Mouse (Mus musculus): ENCODE results near the gene Ttc7. TPM values are rescaled to one million over a fixed set of nuclear protein-coding genes. Genes with fewer than 3 reads are reported as not detected.

The Ttc7 gene
- total and polyA plus RNA-seq, 3 experiments = 22.8 to 42.4 TPM; not detected in 1

- Histone ChIP-seq H3K4me1 (ENCODE audit: control insufficient read depth in 1 of 2, insufficient read depth in 2 of 2, low read length in 2 of 2) (no peaks in the 10 kb centered on the region), H3K9ac (ENCODE audit: control insufficient read depth, low read depth, low read length, poor library complexity, severe bottlenecking) (no peak overlapping the region), H3K27me3 (ENCODE audit: control insufficient read depth in 1 of 2, insufficient read depth in 2 of 2, low read length in 2 of 2) (no peaks in the 10 kb centered on the region), H3K36me3 (ENCODE audit: control insufficient read depth in 1 of 2, insufficient read depth in 2 of 2, low read length in 2 of 2) (peaks cover 0 to 2% of the 10 kb centered on the region in 2 experiments; a peak in 2 of 4 replicates), H3K9me3 (replicated peaks; ENCODE audit: insufficient read depth, low read length) (no peaks in the 10 kb centered on the region), H3K27ac (ENCODE audit: control insufficient read depth, low read depth, low read length) (no peak overlapping the region), H3K79me2 (ENCODE audit: control insufficient read depth, insufficient read depth, low read length, poor library complexity) (no peaks in the 10 kb centered on the region), H3K4me3 (ENCODE audit: control insufficient read depth in 1 of 2, insufficient read depth in 1 of 2, low read depth in 2 of 2, low read length in 2 of 2) (no peak overlapping the region)
- TF ChIP-seq CHD2 (IDR thresholded peaks at IDR 0.05; ENCODE audit: low read length) = no peak
- TF ChIP-seq MAFK (IDR thresholded peaks at IDR 0.05; ENCODE audit: borderline replicate concordance, low read depth, low read length) = no peak
- no peak for TF ChIP-seq POLR2AphosphoS2 (IDR thresholded peaks at IDR 0.05; ENCODE audit: low read length)
- TF ChIP-seq POLR2A (IDR thresholded peaks at IDR 0.05; ENCODE audit: control insufficient read depth in 1 of 2, insufficient read depth in 1 of 2, low read depth in 1 of 2, low read length in 2 of 2, poor library complexity in 1 of 2) = no peak
- TF ChIP-seq KAT2A (conservative IDR thresholded peaks at IDR 0.05; ENCODE audit: low read depth, low read length) = no peak
- no peak for TF ChIP-seq BHLHE40 (IDR thresholded peaks at IDR 0.05; ENCODE audit: borderline replicate concordance, low read depth, low read length)
- no peak for TF ChIP-seq MEF2A (IDR thresholded peaks at IDR 0.05; ENCODE audit: extremely low read depth, insufficient replicate concordance, low read depth, low read length, poor library complexity, severe bottlenecking)
- no peak for TF ChIP-seq SMC3 (IDR thresholded peaks at IDR 0.05; ENCODE audit: low read depth, low read length)
- TF ChIP-seq SIN3A (IDR thresholded peaks at IDR 0.05; ENCODE audit: low read length) = no peak
- no peak for TF ChIP-seq MYB (IDR thresholded peaks at IDR 0.05; ENCODE audit: low read depth, low read length)
- no peak for TF ChIP-seq EP300 (IDR thresholded peaks at IDR 0.05; ENCODE audit: low read depth in 1 of 2, low read length in 2 of 2)
- no peak for TF ChIP-seq E2F4 (IDR thresholded peaks at IDR 0.05; ENCODE audit: borderline replicate concordance, low read depth, low read length)
- no peak for DNase-seq (ENCODE audit: low read depth, low spot score)
Measured at GRCm38 (mm10) chr17:87254384-87254783, 28.3 kb upstream of the Ttc7 start.

- Histone ChIP-seq H3K27ac (ENCODE audit: control insufficient read depth, low read depth, low read length) (no peak overlapping the region), H3K4me3 (ENCODE audit: control insufficient read depth in 1 of 2, insufficient read depth in 1 of 2, low read depth in 2 of 2, low read length in 2 of 2) (no peak overlapping the region), H3K79me2 (ENCODE audit: control insufficient read depth, insufficient read depth, low read length, poor library complexity) (no peaks in the 10 kb centered on the region), H3K9me3 (replicated peaks; ENCODE audit: insufficient read depth, low read length) (no peaks in the 10 kb centered on the region), H3K27me3 (ENCODE audit: control insufficient read depth in 1 of 2, insufficient read depth in 2 of 2, low read length in 2 of 2) (no peaks in the 10 kb centered on the region), H3K36me3 (ENCODE audit: control insufficient read depth in 1 of 2, insufficient read depth in 2 of 2, low read length in 2 of 2) (peaks cover 0 to 2% of the 10 kb centered on the region in 2 experiments; a peak in 2 of 4 replicates), H3K4me1 (ENCODE audit: control insufficient read depth in 1 of 2, insufficient read depth in 2 of 2, low read length in 2 of 2) (no peaks in the 10 kb centered on the region), H3K9ac (ENCODE audit: control insufficient read depth, low read depth, low read length, poor library complexity, severe bottlenecking) (no peak overlapping the region)
- TF ChIP-seq MEF2A (IDR thresholded peaks at IDR 0.05; ENCODE audit: extremely low read depth, insufficient replicate concordance, low read depth, low read length, poor library complexity, severe bottlenecking) (no peak), JUND (IDR thresholded peaks at IDR 0.05; ENCODE audit: low read depth, low read length) (no peak), NELFE (IDR thresholded peaks at IDR 0.05; ENCODE audit: low read depth, low read length) (no peak), TCF12 (IDR thresholded peaks at IDR 0.05; ENCODE audit: low read depth, low read length) (no peak), SMC3 (IDR thresholded peaks at IDR 0.05; ENCODE audit: low read depth, low read length) (no peak), E2F4 (IDR thresholded peaks at IDR 0.05; ENCODE audit: borderline replicate concordance, low read depth, low read length) (no peak), RCOR1 (IDR thresholded peaks at IDR 0.05; ENCODE audit: low read depth, low read length) (no peak), UBTF (IDR thresholded peaks at IDR 0.05; ENCODE audit: borderline replicate concordance, insufficient read depth, low read depth, low read length) (no peak), CHD1 (IDR thresholded peaks at IDR 0.05; ENCODE audit: low read depth, low read length) (no peak)
- no peak for DNase-seq (ENCODE audit: low read depth, low spot score)
Measured at GRCm38 (mm10) chr17:87255672-87256071, 27.0 kb upstream of the Ttc7 start.

All from MEL (cell line).